Mouse (Mus musculus): ENCODE data around the gene Pdrg1. TPM values are rescaled to one million over a fixed set of nuclear protein-coding genes. Genes with fewer than 3 reads are reported as not detected.

Gene Pdrg1
- total RNA-seq, 2 experiments from 2014 or later, result 52.5 to 53.3 TPM

DNA sequence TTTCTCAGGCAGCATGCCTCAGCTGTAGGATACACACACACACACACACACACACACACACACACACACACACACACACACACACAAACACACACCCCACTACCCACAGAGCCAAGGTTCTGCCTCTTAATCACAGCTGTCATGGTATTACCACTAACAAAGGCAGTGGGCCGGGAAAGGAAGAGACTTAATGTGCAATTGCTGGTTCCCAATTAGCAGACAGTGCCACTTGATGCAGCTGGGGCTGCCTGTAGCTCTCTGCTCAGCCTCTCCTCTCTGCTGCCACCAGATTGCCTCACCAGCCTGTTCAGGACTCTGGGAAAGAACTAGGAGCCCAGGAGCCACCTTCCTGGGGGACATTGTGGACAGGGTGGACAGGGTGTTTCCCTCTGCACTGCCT is 29.6 kb downstream of the Pdrg1 start:
- intact Hi-C loops (cut with DNase I), result no loop called here
- peak; percentile 43 to 70 for DNase-seq (ENCODE audit: low spot score in 2 of 2)

GRCm38 (mm10) chr2:152976991-152977390 is 38.2 kb downstream of the Pdrg1 start:
- intact Hi-C loops (cut with DNase I), result no loop called here
- DNase-seq (ENCODE audit: low spot score in 2 of 2), result no peak

GRCm38 (mm10) chr2:152965555-152965954 is 49.7 kb downstream of the Pdrg1 start:
- no peak for DNase-seq (ENCODE audit: low spot score in 2 of 2)
- intact Hi-C loops (cut with DNase I), result no loop called here

GRCm38 (mm10) chr2:152962091-152962793 is 53.0 kb downstream of the Pdrg1 start, which contains the start of gene Ttll9:
TSS of gene Ttll9 (plus strand) at chr2:152962485.
- intact Hi-C loops (cut with DNase I), result no loop called here
- peak; percentile 84 to 86 for DNase-seq (ENCODE audit: low spot score in 2 of 2)

Other genes with a start within 250 kb of the Pdrg1 start
- 100 to 1,000 TPM; 120 to 127 TPM for gene Bcl2l1, start 183.7 kb downstream of the Pdrg1 start, total RNA-seq (2021)
- gene Tpx2, start 167.5 kb downstream of the Pdrg1 start, total RNA-seq (2021), result 1 to 10 TPM; 2.6 to 3.0 TPM
- gene Mylk2, start 104.1 kb downstream of the Pdrg1 start, total RNA-seq (2021), result not detected
- 1 to 10 TPM; 1.2 to 1.7 TPM for gene Foxs1, start 82.2 kb downstream of the Pdrg1 start, total RNA-seq (2021)
- 10 to 100 TPM; 23.2 to 28.3 TPM for gene Dusp15, start 63.7 kb downstream of the Pdrg1 start, total RNA-seq (2021)
- 1 to 10 TPM; 3.1 to 3.2 TPM for gene Ttll9, start 52.9 kb downstream of the Pdrg1 start, total RNA-seq (2021)
- 1 to 10 TPM; 7.4 to 8.5 TPM for gene Xkr7, start 16.4 kb upstream of the Pdrg1 start, total RNA-seq (2021)
- gene Ccm2l, start 50.5 kb upstream of the Pdrg1 start, total RNA-seq (2021), result 1 to 10 TPM; 6.8 to 6.9 TPM
- 1 to 10 TPM; 1.7 to 2.9 TPM for gene Hck, start 93.0 kb upstream of the Pdrg1 start, total RNA-seq (2021)
- gene Tm9sf4, start 145.9 kb upstream of the Pdrg1 start, total RNA-seq (2021), result 100 to 1,000 TPM; 118 to 120 TPM
- gene Tspyl3, start 210.0 kb upstream of the Pdrg1 start, total RNA-seq (2021), result 10 to 100 TPM; 30.0 to 30.7 TPM
- 1 to 10 TPM; 4.4 to 4.5 TPM for gene Plagl2, start 226.0 kb upstream of the Pdrg1 start, total RNA-seq (2021)
- 10 to 100 TPM; 14.3 to 17.4 TPM for gene Pofut1, start 226.1 kb upstream of the Pdrg1 start, total RNA-seq (2021)